Comparison of ENCODE assay signal across 7 mouse cellular contexts in the genomic region with DNA sequence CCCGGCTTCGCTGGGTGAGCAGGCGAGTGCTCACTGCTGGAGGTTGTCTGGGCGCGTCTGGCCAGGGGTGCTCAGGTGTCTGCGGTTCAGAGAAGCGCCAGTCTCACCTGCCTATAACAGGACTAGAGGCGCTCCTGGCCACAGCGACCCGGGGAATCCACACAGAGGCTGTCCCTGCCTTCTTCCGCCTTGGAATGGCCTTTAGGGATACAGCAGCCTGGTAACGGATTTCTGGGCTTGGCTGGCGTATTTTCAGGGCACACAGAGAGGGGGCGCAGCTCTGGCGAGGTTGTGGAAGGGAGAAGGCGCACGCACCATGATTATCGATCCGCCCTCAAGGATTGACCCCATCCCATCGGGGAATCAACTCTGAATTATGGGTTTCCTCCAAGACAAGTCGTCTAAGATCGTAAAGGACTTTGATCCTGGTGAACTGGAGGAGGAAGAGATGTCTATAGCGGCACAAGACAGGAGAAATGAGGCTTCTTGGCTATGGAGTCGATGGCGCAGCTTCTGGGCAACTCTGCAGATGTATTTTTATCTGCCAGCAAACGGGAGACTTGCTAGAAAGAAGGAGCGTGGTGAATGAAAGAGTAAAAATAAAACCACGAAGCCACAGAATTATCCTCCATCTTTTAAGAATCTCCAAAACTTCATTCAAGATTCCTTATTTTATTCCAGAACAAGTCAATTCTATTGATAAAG. TPM values are rescaled to one million over a fixed set of nuclear protein-coding genes. Genes with fewer than 3 reads are reported as not detected.
DNase-seq lines count a peak whose midpoint lies in the region; ATAC-seq lines count a peak whose summit lies in the region.

No protein-coding gene starts in this region.

- H3K9me3 ChIP-seq in megakaryocyte, embryonic 14.5 days, result peaks cover 6% of the 10 kb centered on the region; the same call in 1 of the 2 replicates
- H3K9me3 ChIP-seq in embryonic facial prominence, embryonic 15.5 days (replicated peaks), result no peaks in the 10 kb centered on the region
- H3K9me3 ChIP-seq in kidney, embryonic 15.5 days (replicated peaks), result no peaks in the 10 kb centered on the region
- no peaks in the 10 kb centered on the region for H3K9me3 ChIP-seq in midbrain, embryonic 10.5 days (replicated peaks)

- no peak overlapping the region for H3K9ac ChIP-seq in embryonic facial prominence, embryonic 15.5 days
- H3K9ac ChIP-seq in kidney, embryonic 15.5 days, result no peak overlapping the region

- H3K4me3 ChIP-seq in megakaryocyte, embryonic 14.5 days (replicated peaks), result peak overlapping the region; percentile 78
- H3K4me3 ChIP-seq in embryonic facial prominence, embryonic 15.5 days (replicated peaks), result peak overlapping the region; percentile 58
- peak overlapping the region; percentile 58 for H3K4me3 ChIP-seq in kidney, embryonic 15.5 days (replicated peaks)
- H3K4me3 ChIP-seq in midbrain, embryonic 10.5 days, result peak overlapping the region; percentile 60

- ATAC-seq in megakaryocyte, adult 5-6 weeks (ENCODE audit: poor library complexity, severe bottlenecking), result no peak
- ATAC-seq in embryonic facial prominence, embryonic 15.5 days (ENCODE audit: insufficient number of reproducible peaks, low FRiP score, low TSS enrichment, low read depth), result no peak
- no peak for ATAC-seq in kidney, embryonic 15.5 days (replicated peaks; ENCODE audit: low FRiP score)

- peaks cover 74% of the 10 kb centered on the region for H3K27me3 ChIP-seq in megakaryocyte, embryonic 14.5 days (replicated peaks)
- peaks cover 58% of the 10 kb centered on the region for H3K27me3 ChIP-seq in embryonic facial prominence, embryonic 15.5 days
- peaks cover 83% of the 10 kb centered on the region for H3K27me3 ChIP-seq in kidney, embryonic 15.5 days
- peaks cover 83% of the 10 kb centered on the region for H3K27me3 ChIP-seq in midbrain, embryonic 10.5 days (ENCODE audit: low read depth, poor library complexity, severe bottlenecking)

- WGBS in embryonic facial prominence, embryonic 15.5 days, result 7% methylated on average over 28 of the region's 28 CpGs
- WGBS in kidney, embryonic 15.5 days, result 7% methylated on average over 28 of the region's 28 CpGs
- WGBS in midbrain, embryonic 10.5 days, result 8% methylated on average over 28 of the region's 28 CpGs

- DNase-seq in midbrain, embryonic 10.5 days (ENCODE audit: low spot score), result peak; percentile 61
- DNase-seq in testis, postnatal 14 days (ENCODE audit: low spot score), result peak; percentile 40
- DNase-seq in thymus, postnatal 4 days, result no peak

- peak overlapping the region; percentile 99 for H3K4me2 ChIP-seq in embryonic facial prominence, embryonic 15.5 days (replicated peaks)
- H3K4me2 ChIP-seq in kidney, embryonic 15.5 days, result peak overlapping the region; percentile 97

- peaks cover 54% of the 10 kb centered on the region for H3K4me1 ChIP-seq in megakaryocyte, embryonic 14.5 days
- H3K4me1 ChIP-seq in embryonic facial prominence, embryonic 15.5 days, result peaks cover 37% of the 10 kb centered on the region
- H3K4me1 ChIP-seq in kidney, embryonic 15.5 days, result peaks cover 43% of the 10 kb centered on the region
- peaks cover 40% of the 10 kb centered on the region for H3K4me1 ChIP-seq in midbrain, embryonic 10.5 days

- no peak overlapping the region for H3K27ac ChIP-seq in embryonic facial prominence, embryonic 15.5 days (replicated peaks)
- H3K27ac ChIP-seq in kidney, embryonic 15.5 days, result no peak overlapping the region
- H3K27ac ChIP-seq in midbrain, embryonic 10.5 days (replicated peaks), result no peak overlapping the region

- H3K36me3 ChIP-seq in megakaryocyte, embryonic 14.5 days (replicated peaks; ENCODE audit: low read length), result no peaks in the 10 kb centered on the region
- no peaks in the 10 kb centered on the region for H3K36me3 ChIP-seq in embryonic facial prominence, embryonic 15.5 days
- no peaks in the 10 kb centered on the region for H3K36me3 ChIP-seq in kidney, embryonic 15.5 days
- H3K36me3 ChIP-seq in midbrain, embryonic 10.5 days, result no peaks in the 10 kb centered on the region

RNA-seq across cellular contexts. Expression of a gene that starts 1.3 kb away (rescaled TPM):
- not detected in 2 replicates for polyA plus RNA-seq in megakaryocyte, embryonic 14.5 days (2012; ENCODE audit: insufficient read depth, low replicate concordance)
- total RNA-seq in megakaryocyte, adult 5-6 weeks (2015), result not detected in 2 replicates
- total RNA-seq in megakaryocyte, adult 5-6 weeks (2017), result not detected in 2 replicates
- 3.3 and 4.4 TPM in 2 replicates for polyA plus RNA-seq in embryonic facial prominence, embryonic 15.5 days (2015; fragmentation: Nextera tagmentation; extraction: Ambion mirVana)
- 1.0 and 1.5 TPM in 2 replicates for polyA plus RNA-seq in kidney, embryonic 15.5 days (2015; fragmentation: Nextera tagmentation; extraction: Ambion mirVana)
- polyA plus RNA-seq in midbrain, embryonic 10.5 days (2016; fragmentation: Nextera tagmentation; extraction: Ambion mirVana), result not detected in 2 replicates

RNA-seq across cellular contexts. Expression of a gene that starts 35.5 kb away (rescaled TPM):
- polyA plus RNA-seq in megakaryocyte, embryonic 14.5 days (2012; ENCODE audit: insufficient read depth, low replicate concordance), result 2.8 and 5.0 TPM in 2 replicates
- total RNA-seq in megakaryocyte, adult 5-6 weeks (2015), result 36.6 and 44.1 TPM in 2 replicates
- total RNA-seq in megakaryocyte, adult 5-6 weeks (2017), result 22.0 and 24.2 TPM in 2 replicates
- polyA plus RNA-seq in embryonic facial prominence, embryonic 15.5 days (2015; fragmentation: Nextera tagmentation; extraction: Ambion mirVana), result 35.7 and 42.3 TPM in 2 replicates
- polyA plus RNA-seq in kidney, embryonic 15.5 days (2015; fragmentation: Nextera tagmentation; extraction: Ambion mirVana), result 48.5 and 50.3 TPM in 2 replicates
- polyA plus RNA-seq in midbrain, embryonic 10.5 days (2016; fragmentation: Nextera tagmentation; extraction: Ambion mirVana), result 58.9 and 60.1 TPM in 2 replicates

RNA-seq across cellular contexts. Expression of a gene that starts 35.5 kb away (rescaled TPM):
- polyA plus RNA-seq in megakaryocyte, embryonic 14.5 days (2012; ENCODE audit: insufficient read depth, low replicate concordance), result not detected in 2 replicates
- not detected in 2 replicates for total RNA-seq in megakaryocyte, adult 5-6 weeks (2015)
- not detected in 2 replicates for total RNA-seq in megakaryocyte, adult 5-6 weeks (2017)
- polyA plus RNA-seq in embryonic facial prominence, embryonic 15.5 days (2015; fragmentation: Nextera tagmentation; extraction: Ambion mirVana), result 0.79 and 2.2 TPM in 2 replicates
- 3.1 and 4.5 TPM in 2 replicates for polyA plus RNA-seq in kidney, embryonic 15.5 days (2015; fragmentation: Nextera tagmentation; extraction: Ambion mirVana)
- polyA plus RNA-seq in midbrain, embryonic 10.5 days (2016; fragmentation: Nextera tagmentation; extraction: Ambion mirVana), result not detected in 2 replicates
